23 mouse cellular contexts compared by ENCODE assay signal in genomic region chr1:119852339-119852738, GRCm38 (mm10). TPM values are rescaled to one million over a fixed set of nuclear protein-coding genes. Genes with fewer than 3 reads are reported as not detected.
DNase-seq lines count a peak whose midpoint lies in the region; ATAC-seq and TF ChIP-seq lines count a peak whose summit lies in the region.
"Had no signal": no experiment of that assay in that cellular context is flagged by ENCODE, and none has a peak within 500 bp of the region (broad histone marks: within the 10 kb centered on the region; RNA-seq: fewer than 3 reads in every experiment).

No protein-coding gene starts in this region.

- no peaks in the 10 kb centered on the region for H3K9me3 ChIP-seq in CH12.LX (replicated peaks; ENCODE audit: low read length)
- H3K9me3 ChIP-seq in forebrain, embryonic 12.5 days = no peaks in the 10 kb centered on the region
- H3K9me3 ChIP-seq: embryonic facial prominence, embryonic 13.5 days; embryonic facial prominence, embryonic 15.5 days; forebrain, embryonic 10.5 days; forebrain, embryonic 13.5 days; forebrain, embryonic 15.5 days had no signal

- TF ChIP-seq EP300 in CH12.LX (IDR thresholded peaks at IDR 0.05; ENCODE audit: low read length) = 0 out of 2 replicates have a peak, but pooled peaks have one; percentile 23

- no peaks in the 10 kb centered on the region for H3K27me3 ChIP-seq in CH12.LX (replicated peaks)
- no peaks in the 10 kb centered on the region; the same call in 1 of the 2 replicates for H3K27me3 ChIP-seq in forebrain, embryonic 12.5 days
- H3K27me3 ChIP-seq in kidney, adult 2 months (replicated peaks; ENCODE audit: control insufficient read depth, insufficient read depth, low read length) = no peaks in the 10 kb centered on the region
- H3K27me3 ChIP-seq: embryonic facial prominence, embryonic 13.5 days; embryonic facial prominence, embryonic 15.5 days; forebrain, embryonic 13.5 days; forebrain, embryonic 15.5 days had no signal

- H3K9ac ChIP-seq in CH12.LX (ENCODE audit: insufficient read depth, low read depth) = no peak overlapping the region
- no peak overlapping the region for H3K9ac ChIP-seq in forebrain, embryonic 12.5 days
- H3K9ac ChIP-seq: embryonic facial prominence, embryonic 13.5 days; embryonic facial prominence, embryonic 15.5 days; forebrain, embryonic 13.5 days; forebrain, embryonic 15.5 days; forebrain, postnatal 0 days had no signal

- H3K79me2 ChIP-seq in CH12.LX (replicated peaks; ENCODE audit: control insufficient read depth, extremely low read depth, insufficient read depth, poor library complexity, severe bottlenecking) = no peaks in the 10 kb centered on the region

- peak; percentile 68 for ATAC-seq in megakaryocyte, adult 5-6 weeks (ENCODE audit: poor library complexity, severe bottlenecking)
- ATAC-seq in forebrain, embryonic 12.5 days (ENCODE audit: low FRiP score) = no peak
- ATAC-seq: CD4-positive, CD25-positive, alpha-beta regulatory T cell, adult 4 months; forebrain, embryonic 13.5 days; forebrain, embryonic 15.5 days; forebrain, postnatal 0 days had no signal

- H3K36me3 ChIP-seq in CH12.LX (replicated peaks in 1 of 2; ENCODE audit: control insufficient read depth in 1 of 2, insufficient read depth in 1 of 2, low read length in 1 of 2) = no peaks in the 10 kb centered on the region
- H3K36me3 ChIP-seq in forebrain, embryonic 12.5 days (replicated peaks) = no peaks in the 10 kb centered on the region
- no peaks in the 10 kb centered on the region for H3K36me3 ChIP-seq in kidney, adult 2 months (ENCODE audit: control insufficient read depth, insufficient read depth, low read length)
- H3K36me3 ChIP-seq: embryonic facial prominence, embryonic 13.5 days; embryonic facial prominence, embryonic 15.5 days; forebrain, embryonic 10.5 days; forebrain, embryonic 15.5 days had no signal

- peak; percentile 25 for DNase-seq in CH12.LX (ENCODE audit: extremely low read depth)
- DNase-seq in kidney, adult 2 months = no peak
- DNase-seq in cerebellum, postnatal 4 days (ENCODE audit: low spot score in 2 of 2) = no peak
- DNase-seq: adrenal gland, adult 2 months; adrenal gland, postnatal 10 days; adrenal gland, postnatal 36 days; B cell, adult 2 months; cerebellum, adult 11-12 months; cerebellum, adult 2 months; cerebellum, adult 9-10 months; cerebellum, postnatal 10 days; cerebellum, postnatal 25 days; embryo, embryonic 11 days; forebrain, postnatal 0 days had no signal

- no peak for TF ChIP-seq POLR2A in CH12.LX (IDR thresholded peaks at IDR 0.05; ENCODE audit: low read depth, low read length)
- TF ChIP-seq POLR2A in kidney, adult 2 months (IDR thresholded peaks at IDR 0.05; ENCODE audit: low read depth, low read length) = no peak

- WGBS in forebrain, embryonic 12.5 days = 87% methylated on average over 4 of the region's 4 CpGs
- WGBS in kidney, adult 2 months = 80% methylated on average over 4 of the region's 4 CpGs

- peaks cover 0 to 8% of the 10 kb centered on the region in 2 experiments; a peak in 2 of 4 replicates for H3K4me1 ChIP-seq in CH12.LX (ENCODE audit: control insufficient read depth in 1 of 2, insufficient read depth in 2 of 2)
- H3K4me1 ChIP-seq in forebrain, embryonic 12.5 days = no peaks in the 10 kb centered on the region
- no peaks in the 10 kb centered on the region for H3K4me1 ChIP-seq in kidney, adult 2 months (ENCODE audit: control insufficient read depth, insufficient read depth, low read length)
- H3K4me1 ChIP-seq: embryonic facial prominence, embryonic 13.5 days; embryonic facial prominence, embryonic 15.5 days; forebrain, embryonic 10.5 days; forebrain, embryonic 13.5 days; forebrain, embryonic 15.5 days had no signal

- TF ChIP-seq CTCF in CH12.LX (conservative IDR thresholded peaks at IDR 0.05 in 1 of 2, IDR thresholded peaks at IDR 0.05 in 1 of 2; ENCODE audit: low read depth in 2 of 2, low read length in 2 of 2) = no peak
- no peak for TF ChIP-seq CTCF in kidney, adult 2 months (conservative IDR thresholded peaks at IDR 0.05; ENCODE audit: insufficient read depth, insufficient read length, low read depth, low read length)

- H3K4me3 ChIP-seq in CH12.LX (replicated peaks in 1 of 3; ENCODE audit: low read depth in 2 of 3, low read length in 2 of 3, poor library complexity in 1 of 3) = no peak overlapping the region
- H3K4me3 ChIP-seq in forebrain, embryonic 12.5 days (replicated peaks) = no peak overlapping the region
- H3K4me3 ChIP-seq in kidney, adult 2 months (ENCODE audit: insufficient read depth, low read depth, low read length) = no peak overlapping the region
- H3K4me3 ChIP-seq: embryonic facial prominence, embryonic 13.5 days; embryonic facial prominence, embryonic 15.5 days; erythroblast, embryonic 14.5 days; forebrain, embryonic 10.5 days; forebrain, embryonic 13.5 days; forebrain, embryonic 15.5 days had no signal

- H3K27ac ChIP-seq in CH12.LX (ENCODE audit: insufficient read depth, low read depth) = no peak overlapping the region
- no peak overlapping the region for H3K27ac ChIP-seq in forebrain, embryonic 12.5 days
- H3K27ac ChIP-seq in kidney, adult 2 months (ENCODE audit: insufficient read depth, low read depth, low read length) = no peak overlapping the region
- H3K27ac ChIP-seq: embryonic facial prominence, embryonic 13.5 days; embryonic facial prominence, embryonic 15.5 days; forebrain, embryonic 10.5 days; forebrain, embryonic 13.5 days; forebrain, embryonic 15.5 days had no signal

- in situ Hi-C loops in CH12.LX (cut with MboI; ENCODE audit: low pct_ligation_motif_present, low pct_unique_long_range_greater_than_20kb, low sequenced_read_pairs) = no loop called here

- TF ChIP-seq RAD21 in CH12.LX (IDR thresholded peaks at IDR 0.05; ENCODE audit: low read depth, low read length) = no peak

- dilution Hi-C loops in CH12.LX (cut with MboI; ENCODE audit: extremely low pct_ligation_motif_present, extremely low pct_unique_long_range_greater_than_20kb, low sequenced_read_pairs) = no loop called here

- H3K4me2 ChIP-seq in CH12.LX (ENCODE audit: insufficient read depth, low read depth, poor library complexity, severe bottlenecking) = no peak overlapping the region
- no peak overlapping the region for H3K4me2 ChIP-seq in forebrain, embryonic 12.5 days
- H3K4me2 ChIP-seq: embryonic facial prominence, embryonic 13.5 days; embryonic facial prominence, embryonic 15.5 days; forebrain, embryonic 13.5 days; forebrain, embryonic 15.5 days had no signal

TF ChIP-seq in CH12.LX, 34 proteins besides CTCF, POLR2A, EP300 and RAD21:
- TF ChIP-seq CHD2 (IDR thresholded peaks at IDR 0.05; ENCODE audit: low read length) (0 out of 2 replicates have a peak, but pooled peaks have one; percentile 18), ZKSCAN1 (IDR thresholded peaks at IDR 0.05; ENCODE audit: borderline replicate concordance, low read depth, low read length) (no peak), USF1 (IDR thresholded peaks at IDR 0.05; ENCODE audit: low read depth, low read length) (peak; percentile 10; the same call in 1 of the 2 replicates), SIN3A (IDR thresholded peaks at IDR 0.05; ENCODE audit: low read length) (no peak), IRF4 (IDR thresholded peaks at IDR 0.05; ENCODE audit: low read depth, low read length) (peak; percentile 73; the same call in 1 of the 2 replicates)

RNA-seq across cellular contexts. Expression of gene Ptpn4, which starts 14.9 kb away (rescaled TPM):
- 8.5 and 10.6 TPM in 2 replicates for total RNA-seq in CH12.LX (2012; rRNA removed)
- 14.1 and 15.0 TPM in 2 replicates for total RNA-seq in CH12.LX (2014; rRNA removed)
- 7.8 and 8.5 TPM in 2 replicates for polyA plus RNA-seq in CH12.LX (2012; ENCODE audit: insufficient read length, low read depth)
- total RNA-seq in megakaryocyte, adult 5-6 weeks (2015) = 9.5 and 10.4 TPM in 2 replicates
- 7.3 and 9.1 TPM in 2 replicates for total RNA-seq in megakaryocyte, adult 5-6 weeks (2017)
- 11.1 and 13.1 TPM in 2 replicates for polyA plus RNA-seq in forebrain, embryonic 12.5 days (2016; fragmentation: Nextera tagmentation; extraction: Ambion mirVana)
- 2.9 and 3.6 TPM in 2 replicates for polyA plus RNA-seq in kidney, adult 2 months (2012; rRNA removed)
